Mouse (Mus musculus): ENCODE measurements around the gene Itgb1bp1.

DNA sequence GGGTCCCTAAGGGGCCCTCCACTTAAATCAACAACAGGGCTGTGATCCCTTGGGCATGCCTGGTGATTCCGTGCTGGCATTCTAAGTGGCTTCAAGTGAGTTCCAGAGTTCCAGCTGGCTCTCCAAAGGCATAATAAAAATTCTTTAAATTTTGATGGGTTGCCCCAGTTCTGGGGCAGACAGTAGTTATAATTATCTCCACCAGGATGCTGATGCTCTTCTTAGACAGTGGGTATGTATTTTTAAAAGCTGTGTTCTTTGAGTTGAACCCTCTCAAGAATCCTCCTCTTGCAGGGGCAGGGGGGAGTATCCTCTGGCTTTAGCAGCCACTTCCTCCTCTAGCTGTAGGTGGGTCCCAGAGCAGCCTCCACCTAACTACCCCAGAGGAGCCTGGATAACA is 65.5 kb downstream of the Itgb1bp1 start:
- no peak for TF ChIP-seq CTCF (IDR thresholded peaks at IDR 0.05)
- no peak for TF ChIP-seq EP300 (IDR thresholded peaks at IDR 0.05)

All from lung, postnatal 0 days (tissue).